Mouse (Mus musculus): ENCODE measurements around the gene Abca16. TPM values are rescaled to one million over a fixed set of nuclear protein-coding genes. Genes with fewer than 3 reads are reported as not detected.

Abca16 gene
- not detected in 2 replicates for polyA plus RNA-seq (2016; fragmentation: Nextera tagmentation; extraction: Ambion mirVana)

- Histone ChIP-seq H3K27ac (no peak within 1 kb of the TSS), H3K4me1 (no peaks in the 10 kb centered on the region), H3K9ac (no peak within 1 kb of the TSS), H3K9me3 (no peaks in the 10 kb centered on the region), H3K4me3 (no peak within 1 kb of the TSS), H3K4me2 (replicated peaks) (no peak within 1 kb of the TSS), H3K27me3 (replicated peaks) (no peaks in the 10 kb centered on the region), H3K36me3 (no peaks in the 10 kb centered on the region)
- ATAC-seq (ENCODE audit: low FRiP score, low read depth), result no peak
- 85% methylated on average over 10 of the region's 10 CpGs for WGBS
These were observed at the start of gene Abca16 for GRCm38 (mm10) chr7:120409447-120409846. Gene Abca16 (plus strand): TSS chr7:120409647.

- no peak overlapping the region for H3K27ac ChIP-seq
- no peak overlapping the region for H3K9ac ChIP-seq
- 40% methylated on average over 13 of the region's 13 CpGs for WGBS
These were observed 48.3 kb upstream of the Abca16 start for GRCm38 (mm10) chr7:120361159-120361558.

GRCm38 (mm10) chr7:120412391-120412790 is 2.9 kb downstream of the Abca16 start:
- Histone ChIP-seq H3K36me3 (no peaks in the 10 kb centered on the region), H3K9me3 (no peaks in the 10 kb centered on the region), H3K9ac (no peak overlapping the region), H3K27me3 (replicated peaks) (no peaks in the 10 kb centered on the region), H3K4me2 (replicated peaks) (no peak overlapping the region), H3K4me3 (no peak overlapping the region), H3K27ac (no peak overlapping the region), H3K4me1 (no peaks in the 10 kb centered on the region)
- 90% methylated on average over 1 of the region's 1 CpGs for WGBS
- ATAC-seq (ENCODE audit: low FRiP score, low read depth), result no peak

More at GRCm38 (mm10) chr7:120361159-120361558, 48.3 kb upstream of the Abca16 start:
- no peak for ATAC-seq (ENCODE audit: low FRiP score, low read depth)
- H3K27me3 ChIP-seq (replicated peaks), result no peaks in the 10 kb centered on the region
- no peaks in the 10 kb centered on the region for H3K4me1 ChIP-seq
- H3K9me3 ChIP-seq, result no peaks in the 10 kb centered on the region
- no peak overlapping the region for H3K4me2 ChIP-seq (replicated peaks)
- no peak overlapping the region for H3K4me3 ChIP-seq
- no peaks in the 10 kb centered on the region for H3K36me3 ChIP-seq

GRCm38 (mm10) chr7:120426625-120427024 is 17.2 kb downstream of the Abca16 start:
- Histone ChIP-seq H3K4me3 (no peak overlapping the region), H3K27me3 (replicated peaks) (no peaks in the 10 kb centered on the region), H3K9ac (no peak overlapping the region), H3K4me1 (no peaks in the 10 kb centered on the region), H3K27ac (no peak overlapping the region), H3K9me3 (no peaks in the 10 kb centered on the region), H3K4me2 (replicated peaks) (no peak overlapping the region), H3K36me3 (no peaks in the 10 kb centered on the region)
- no peak for ATAC-seq (ENCODE audit: low FRiP score, low read depth)
- 39% methylated on average over 3 of the region's 3 CpGs for WGBS

- H3K9me3 ChIP-seq, result no peaks in the 10 kb centered on the region
- H3K4me3 ChIP-seq, result no peak overlapping the region
- H3K36me3 ChIP-seq, result no peaks in the 10 kb centered on the region
- H3K9ac ChIP-seq, result no peak overlapping the region
- ATAC-seq (ENCODE audit: low FRiP score, low read depth), result no peak
- no peaks in the 10 kb centered on the region for H3K27me3 ChIP-seq (replicated peaks)
- no peaks in the 10 kb centered on the region for H3K4me1 ChIP-seq
- H3K27ac ChIP-seq, result no peak overlapping the region
- H3K4me2 ChIP-seq (replicated peaks), result no peak overlapping the region
These were observed 22.0 kb downstream of the Abca16 start for GRCm38 (mm10) chr7:120431464-120431863.

GRCm38 (mm10) chr7:120503891-120504662 is 94.6 kb downstream of the Abca16 start:
- Histone ChIP-seq H3K4me1 (peaks cover 3% of the 10 kb centered on the region; the same call in 1 of the 2 replicates), H3K27me3 (replicated peaks) (no peaks in the 10 kb centered on the region), H3K9ac (peak overlapping the region; percentile 69), H3K9me3 (no peaks in the 10 kb centered on the region), H3K4me2 (replicated peaks) (peak overlapping the region; percentile 91), H3K4me3 (peak overlapping the region; percentile 44), H3K27ac (no peak overlapping the region), H3K36me3 (no peaks in the 10 kb centered on the region)
- ATAC-seq (ENCODE audit: low FRiP score, low read depth), result peak; percentile 79; the same call in 1 of the 2 replicates
- WGBS, result 12% methylated on average over 31 of the region's 31 CpGs

GRCm38 (mm10) chr7:120504663-120504979 is 95.2 kb downstream of the Abca16 start:
- Histone ChIP-seq H3K9ac (peak overlapping the region; percentile 69), H3K9me3 (no peaks in the 10 kb centered on the region), H3K36me3 (no peaks in the 10 kb centered on the region), H3K4me2 (replicated peaks) (peak overlapping the region; percentile 91), H3K27ac (no peak overlapping the region), H3K4me3 (peak overlapping the region; percentile 44), H3K27me3 (replicated peaks) (no peaks in the 10 kb centered on the region), H3K4me1 (peaks cover 3% of the 10 kb centered on the region; the same call in 1 of the 2 replicates)
- WGBS, result 20% methylated on average over 5 of the region's 5 CpGs
- ATAC-seq (ENCODE audit: low FRiP score, low read depth), result peak; percentile 56

GRCm38 (mm10) chr7:120534805-120535204 is 125.4 kb downstream of the Abca16 start:
- no peak overlapping the region for H3K4me3 ChIP-seq
- H3K4me1 ChIP-seq, result no peaks in the 10 kb centered on the region
- ATAC-seq (ENCODE audit: low FRiP score, low read depth), result no peak
- H3K36me3 ChIP-seq, result no peaks in the 10 kb centered on the region
- 71% methylated on average over 2 of the region's 2 CpGs for WGBS
- H3K27me3 ChIP-seq (replicated peaks), result no peaks in the 10 kb centered on the region
- no peak overlapping the region for H3K9ac ChIP-seq
- H3K9me3 ChIP-seq, result no peaks in the 10 kb centered on the region
- no peak overlapping the region for H3K27ac ChIP-seq
- no peak overlapping the region for H3K4me2 ChIP-seq (replicated peaks)

GRCm38 (mm10) chr7:120552479-120553180 is 143.2 kb downstream of the Abca16 start:
- no peaks in the 10 kb centered on the region for H3K27me3 ChIP-seq (replicated peaks)
- no peak overlapping the region for H3K9ac ChIP-seq
- no peaks in the 10 kb centered on the region for H3K36me3 ChIP-seq
- no peak overlapping the region for H3K4me3 ChIP-seq
- H3K4me2 ChIP-seq (replicated peaks), result peak overlapping the region; percentile 38
- no peak overlapping the region for H3K27ac ChIP-seq
- no peaks in the 10 kb centered on the region for H3K9me3 ChIP-seq
- 53% methylated on average over 12 of the region's 12 CpGs for WGBS
- 0 out of 2 replicates have a peak, but pooled peaks have one; percentile 48 for ATAC-seq (ENCODE audit: low FRiP score, low read depth)
- H3K4me1 ChIP-seq, result no peaks in the 10 kb centered on the region

GRCm38 (mm10) chr7:120553181-120553551 is 143.7 kb downstream of the Abca16 start:
- H3K9me3 ChIP-seq, result no peaks in the 10 kb centered on the region
- no peak overlapping the region for H3K9ac ChIP-seq
- H3K36me3 ChIP-seq, result no peaks in the 10 kb centered on the region
- no peaks in the 10 kb centered on the region for H3K4me1 ChIP-seq
- no peak for ATAC-seq (ENCODE audit: low FRiP score, low read depth)
- no peak overlapping the region for H3K4me3 ChIP-seq
- WGBS, result 49% methylated on average over 12 of the region's 12 CpGs
- H3K27me3 ChIP-seq (replicated peaks), result no peaks in the 10 kb centered on the region
- H3K27ac ChIP-seq, result no peak overlapping the region
- H3K4me2 ChIP-seq (replicated peaks), result peak overlapping the region; percentile 38

GRCm38 (mm10) chr7:120567366-120567765 is 157.9 kb downstream of the Abca16 start:
- Histone ChIP-seq H3K9ac (no peak overlapping the region), H3K27me3 (replicated peaks) (no peaks in the 10 kb centered on the region), H3K27ac (no peak overlapping the region), H3K4me3 (no peak overlapping the region), H3K4me1 (no peaks in the 10 kb centered on the region), H3K9me3 (no peaks in the 10 kb centered on the region), H3K36me3 (no peaks in the 10 kb centered on the region), H3K4me2 (replicated peaks) (no peak overlapping the region)
- 79% methylated on average over 8 of the region's 8 CpGs for WGBS
- ATAC-seq (ENCODE audit: low FRiP score, low read depth), result no peak

GRCm38 (mm10) chr7:120576520-120576919 is 167.1 kb downstream of the Abca16 start:
- Histone ChIP-seq H3K4me1 (no peaks in the 10 kb centered on the region), H3K36me3 (no peaks in the 10 kb centered on the region), H3K9me3 (no peaks in the 10 kb centered on the region), H3K9ac (no peak overlapping the region), H3K4me3 (no peak overlapping the region), H3K27ac (no peak overlapping the region), H3K4me2 (replicated peaks) (no peak overlapping the region), H3K27me3 (replicated peaks) (no peaks in the 10 kb centered on the region)
- no peak for ATAC-seq (ENCODE audit: low FRiP score, low read depth)
- 82% methylated on average over 3 of the region's 3 CpGs for WGBS
